ENCODE assay signal across 13 mouse cellular contexts in the genomic region with DNA sequence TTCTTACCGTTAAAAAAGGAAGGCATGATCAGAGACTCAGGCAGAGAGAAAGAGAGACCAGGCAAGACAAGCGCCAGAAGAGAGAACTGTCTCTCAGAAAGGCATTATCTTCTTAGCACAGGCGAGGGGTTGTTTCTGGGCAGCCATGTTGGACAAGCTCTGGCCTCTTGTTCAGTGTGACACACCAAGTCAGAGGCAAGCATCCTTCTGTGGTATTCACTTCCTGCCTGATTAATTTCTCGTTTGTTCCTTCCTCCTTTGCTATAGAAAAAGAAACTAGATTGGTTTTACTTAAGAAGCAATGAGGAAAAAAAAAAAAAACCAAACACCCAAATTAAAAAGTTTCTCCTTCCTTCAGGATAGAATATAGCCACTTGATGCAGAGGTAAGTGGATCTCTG.
DNase-seq lines count a peak whose midpoint lies in the region; TF ChIP-seq lines count a peak whose summit lies in the region.
"Had no signal": no experiment of that assay in that cellular context is flagged by ENCODE, and none has a peak within 500 bp of the region (broad histone marks: within the 10 kb centered on the region; RNA-seq: fewer than 3 reads in every experiment).

No protein-coding gene starts in this region.

- H3K9ac ChIP-seq in liver, adult 2 months (ENCODE audit: low read depth, low read length), result no peak overlapping the region
- H3K9ac ChIP-seq: heart, embryonic 13.5 days; intestine, embryonic 15.5 days; lung, embryonic 15.5 days had no signal

- no peaks in the 10 kb centered on the region for H3K79me2 ChIP-seq in liver, adult 2 months (ENCODE audit: control insufficient read depth, insufficient read depth, low read length)

- no peak for TF ChIP-seq POLR2A in liver, adult 2 months (IDR thresholded peaks at IDR 0.05; ENCODE audit: extremely low read depth, insufficient read depth, low read length)

- no peak overlapping the region for H3K4me3 ChIP-seq in liver, adult 2 months (ENCODE audit: insufficient read depth, low read depth, low read length)
- H3K4me3 ChIP-seq: heart, embryonic 13.5 days; intestine, embryonic 15.5 days; lung, embryonic 15.5 days had no signal

- WGBS in liver, adult 2 months, result 65% methylated on average over 4 of the region's 4 CpGs

- H3K27me3 ChIP-seq in liver, adult 2 months (ENCODE audit: control insufficient read depth, insufficient read depth, low read length), result no peaks in the 10 kb centered on the region
- H3K27me3 ChIP-seq: heart, embryonic 13.5 days; intestine, embryonic 15.5 days; lung, embryonic 15.5 days had no signal

- peak; percentile 56 for DNase-seq in lung, postnatal 25 days (ENCODE audit: low spot score)
- no peak for DNase-seq in lung, adult 18-20 months
- peak; percentile 85 for DNase-seq in MEL-GATA-1-ER (ENCODE audit: extremely low read depth, low read depth)
- peak; percentile 49 for DNase-seq in liver, adult 2 months (ENCODE audit: extremely low read depth, low read depth, low spot score)
- DNase-seq in naive thymus-derived CD4-positive, alpha-beta T cell, adult 2 months (ENCODE audit: low read depth), result peak; percentile 78
- no peak for DNase-seq in kidney, postnatal 25 days
- DNase-seq in embryo, embryonic 10.5 days (ENCODE audit: low spot score), result no peak
- DNase-seq in kidney, postnatal 4 days, result no peak
- DNase-seq: cerebellum, adult 11 months; layer of hippocampus, postnatal 36 days had no signal

- H3K36me3 ChIP-seq in liver, adult 2 months (ENCODE audit: control insufficient read depth, insufficient read depth, low read length), result no peaks in the 10 kb centered on the region
- H3K36me3 ChIP-seq: heart, embryonic 13.5 days; intestine, embryonic 15.5 days; lung, embryonic 15.5 days had no signal

- H3K27ac ChIP-seq in liver, adult 2 months (replicated peaks; ENCODE audit: insufficient read depth, low read depth, low read length), result no peak overlapping the region
- H3K27ac ChIP-seq: heart, embryonic 13.5 days; intestine, embryonic 15.5 days; lung, embryonic 15.5 days had no signal

- peaks cover 2% of the 10 kb centered on the region; the same call in 1 of the 2 replicates for H3K4me1 ChIP-seq in liver, adult 2 months (ENCODE audit: control insufficient read depth, insufficient read depth, low read length)

- no peak for TF ChIP-seq CTCF in liver, adult 2 months (IDR thresholded peaks at IDR 0.05; ENCODE audit: low read depth, low read length)

Comparison
In these comparisons a context has a peak if more than half of its experiments do, and no peak if none do; other contexts are left out.
1. DNase-seq: peak in lung, postnatal 25 days (single experiment), MEL-GATA-1-ER (single experiment), liver, adult 2 months (single experiment) and naive thymus-derived CD4-positive, alpha-beta T cell, adult 2 months (single experiment); none in lung, adult 18-20 months (0 of 2), kidney, postnatal 25 days (0 of 2), embryo, embryonic 10.5 days (single experiment) and kidney, postnatal 4 days (0 of 2).